Mouse (Mus musculus) T-helper 17 cell (primary cell): ENCODE results near the gene Abca7.

Experiments used
- in situ Hi-C, 2 experiments: fragments of 300-600 bp; cut with MboI, MseI; formaldehyde crosslinking; loops; 1 replicate in 1 of 2; 2 replicates in 1 of 2; pipeline ENCODE4 v1.15.1; 2025; ENCODE audit warnings: high pct_unique_total_duplicates in 2 of 2

Abca7 gene

DNA sequence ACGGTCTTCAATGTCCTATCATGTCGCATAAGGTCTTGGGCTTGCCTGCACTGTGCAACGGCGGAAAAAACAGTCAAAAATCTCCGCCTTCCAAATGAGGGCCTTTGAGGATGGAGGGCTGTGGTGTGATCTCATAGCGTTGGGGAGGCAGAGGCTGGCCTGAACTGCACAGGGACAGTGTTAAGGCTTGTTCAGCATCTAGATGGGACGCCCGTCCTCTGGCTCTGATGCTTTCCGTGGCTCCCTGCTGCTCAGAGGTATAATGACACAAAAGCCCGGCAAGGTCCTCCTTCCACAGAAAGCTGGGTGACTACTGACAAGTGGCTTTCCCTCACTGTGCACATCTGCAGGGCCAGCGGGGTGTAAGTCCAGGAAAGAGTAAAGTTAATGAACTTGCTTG, 23.9 kb downstream of the Abca7 start:
- in situ Hi-C loops = loop anchor here in 1 of 2 experiments (5.0 kb wide), 1 partner anchor 662 kb away; no protein-coding TSS in a partner anchor

GRCm38 (mm10) chr10:80020603-80021319, 24.5 kb downstream of the Abca7 start:
- in situ Hi-C loops = loop anchor here in 1 of 2 experiments (5.0 kb wide), 1 partner anchor 662 kb away; no protein-coding TSS in a partner anchor

GRCm38 (mm10) chr10:80021320-80021641, 25.0 kb downstream of the Abca7 start:
- in situ Hi-C loops = loop anchor here in 1 of 2 experiments (5.0 kb wide), 1 partner anchor 661 kb away; no protein-coding TSS in a partner anchor

- in situ Hi-C loops = loop anchor here in 1 of 2 experiments (5.0 kb wide), 1 partner anchor 660 kb away; no protein-coding TSS in a partner anchor
Observed at GRCm38 (mm10) chr10:80022164-80022563, 25.9 kb downstream of the Abca7 start.

DNA sequence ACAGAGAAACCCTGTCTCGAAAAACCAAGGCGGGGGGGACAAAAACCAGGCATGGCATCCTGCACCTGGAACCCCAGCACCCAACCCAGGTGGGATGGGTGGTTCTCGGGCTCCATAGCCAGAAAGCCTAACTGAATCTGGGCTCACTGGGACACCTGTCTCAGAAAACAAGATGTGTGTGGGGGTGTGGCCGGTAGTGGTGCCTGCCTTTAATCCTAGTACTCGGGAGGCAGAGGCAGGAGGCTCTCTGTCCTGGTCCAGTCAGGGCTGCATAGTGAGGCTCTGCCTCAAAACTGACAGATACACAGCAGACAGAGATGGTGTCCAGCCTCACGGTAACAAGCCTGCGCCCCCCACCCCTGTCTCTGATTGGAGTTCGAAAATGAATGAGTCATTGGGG, 26.5 kb downstream of the Abca7 start:
- in situ Hi-C loops = loop anchor here in 1 of 2 experiments (5.0 kb wide), 1 partner anchor 659 kb away; no protein-coding TSS in a partner anchor

DNA sequence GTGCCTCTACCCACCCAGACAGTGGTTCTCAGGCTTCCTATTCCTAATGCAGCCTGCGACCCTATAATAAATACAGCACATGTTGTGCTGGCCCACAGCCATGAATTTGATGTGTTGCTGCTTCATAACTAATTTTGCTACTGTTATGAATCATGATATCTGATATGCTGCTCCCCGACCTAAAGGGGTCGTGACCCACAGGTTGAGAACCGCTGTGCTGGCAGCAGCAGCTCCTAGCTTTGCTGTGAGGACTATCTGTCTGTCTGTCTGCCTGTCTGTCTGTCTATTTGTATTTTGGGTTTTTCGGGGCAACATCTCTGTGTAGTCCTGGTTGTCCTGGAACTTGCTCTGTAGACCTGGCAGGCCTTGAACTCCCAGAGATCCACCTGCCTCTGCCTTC, 27.5 kb downstream of the Abca7 start:
- in situ Hi-C loops = loop anchor here in 1 of 2 experiments (5.0 kb wide), 1 partner anchor 659 kb away; no protein-coding TSS in a partner anchor

DNA sequence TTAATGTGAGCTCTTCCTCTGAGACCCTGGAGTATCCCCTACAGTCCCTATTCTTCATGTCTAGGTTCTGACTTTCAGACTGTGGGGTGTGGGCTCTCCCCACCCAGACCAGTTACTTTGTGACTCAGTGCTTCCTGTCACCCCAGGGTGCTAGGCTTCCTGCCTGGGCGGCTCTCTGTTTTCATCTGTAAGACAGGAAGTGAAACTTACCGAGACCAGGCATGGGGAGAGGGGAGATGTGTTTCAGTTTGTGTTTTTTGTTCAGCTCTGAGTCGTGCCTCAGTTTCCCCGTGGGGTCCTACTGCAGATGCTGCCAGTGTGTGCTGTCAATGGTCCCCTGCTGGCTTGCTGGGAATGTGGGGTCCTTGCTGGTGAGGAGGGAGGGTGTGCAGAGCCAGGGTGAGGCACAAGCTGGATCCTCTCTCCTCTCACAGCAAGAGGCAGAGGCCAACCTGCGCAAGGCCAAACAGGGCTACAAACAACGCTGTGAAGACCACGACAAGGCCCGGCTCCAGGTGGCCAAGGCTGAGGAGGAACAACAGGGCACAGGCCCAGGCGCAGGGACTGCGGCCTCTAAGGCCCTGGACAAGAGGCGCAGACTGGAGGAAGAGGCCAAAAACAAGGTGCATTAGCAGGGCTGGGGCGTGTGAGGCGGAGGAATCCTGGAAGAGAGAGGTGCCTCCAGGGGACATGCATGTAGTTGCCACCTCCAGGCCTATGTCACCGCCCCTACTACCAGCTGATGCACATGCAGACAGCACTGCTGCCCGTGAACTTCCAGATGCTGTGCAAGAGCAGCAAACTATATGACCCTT, 28.1 kb downstream of the Abca7 start:
- in situ Hi-C loops = loop anchor here in 1 of 2 experiments (5.0 kb wide), 1 partner anchor 658 kb away; no protein-coding TSS in a partner anchor

- in situ Hi-C loops = no loop called here
Observed at GRCm38 (mm10) chr10:80025044-80025347, 28.7 kb downstream of the Abca7 start.

DNA sequence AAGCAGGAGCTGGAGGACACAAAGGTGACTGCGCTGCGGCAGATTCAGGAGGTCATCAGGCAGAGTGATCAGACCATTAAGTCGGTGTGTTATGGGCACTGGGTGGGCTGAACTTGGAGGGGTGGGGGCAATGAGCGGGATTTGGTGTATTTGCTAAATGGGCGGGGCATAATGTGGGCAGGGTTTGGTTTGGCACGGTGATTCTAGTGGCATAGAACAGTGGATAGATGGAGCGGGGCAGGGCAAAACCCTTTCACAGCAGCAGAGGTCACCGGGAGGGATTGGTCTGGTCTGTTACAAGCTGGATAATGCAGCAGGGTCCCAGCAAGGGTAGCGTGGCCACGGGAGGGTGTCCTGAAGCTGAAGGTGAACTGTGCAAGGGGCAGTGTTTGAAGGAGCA, 29.2 kb downstream of the Abca7 start:
- in situ Hi-C loops = no loop called here

- in situ Hi-C loops = no loop called here
Observed at GRCm38 (mm10) chr10:80025889-80026288, 29.6 kb downstream of the Abca7 start.

DNA sequence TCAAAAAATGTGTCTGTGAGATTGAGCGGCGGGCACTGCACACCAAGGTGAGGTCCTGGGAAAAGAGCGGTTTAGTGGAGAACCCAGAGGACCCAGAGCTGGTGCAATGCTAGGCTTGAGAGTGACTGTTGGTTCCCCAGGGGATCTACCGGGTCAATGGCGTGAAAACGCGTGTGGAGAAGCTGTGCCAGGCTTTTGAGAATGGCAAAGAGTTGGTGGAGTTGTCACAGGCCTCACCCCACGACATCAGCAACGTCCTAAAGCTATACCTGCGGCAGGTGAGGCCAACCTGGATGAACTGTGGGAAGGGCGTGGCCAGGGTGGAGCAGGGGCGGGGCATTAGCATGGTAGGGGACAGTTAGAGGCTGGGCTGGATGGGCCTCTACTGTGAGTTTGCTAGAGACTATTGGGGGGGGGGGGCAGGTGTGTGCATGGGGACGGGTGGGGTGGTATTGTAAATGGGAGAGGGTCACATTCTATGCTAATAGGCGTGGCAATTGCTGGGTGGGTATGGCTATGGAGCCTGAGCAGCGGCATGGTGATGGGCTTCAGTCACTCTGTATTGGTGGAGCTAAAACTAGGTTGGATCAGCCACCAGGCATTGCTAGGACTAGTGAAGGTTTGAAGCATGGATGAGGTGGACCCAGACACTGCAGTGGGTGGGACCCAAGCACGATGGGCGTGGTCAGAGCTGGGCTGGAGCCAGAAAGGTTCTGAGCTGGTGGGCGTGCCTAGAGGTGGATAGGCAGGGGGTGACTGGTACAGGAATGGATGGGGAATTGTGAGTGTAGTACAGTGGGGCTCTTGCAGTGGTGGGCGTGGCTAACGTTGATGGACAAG, 31.6 kb downstream of the Abca7 start:
- in situ Hi-C loops = no loop called here

- in situ Hi-C loops = no loop called here
Observed at GRCm38 (mm10) chr10:80028521-80028846, 32.2 kb downstream of the Abca7 start.

DNA sequence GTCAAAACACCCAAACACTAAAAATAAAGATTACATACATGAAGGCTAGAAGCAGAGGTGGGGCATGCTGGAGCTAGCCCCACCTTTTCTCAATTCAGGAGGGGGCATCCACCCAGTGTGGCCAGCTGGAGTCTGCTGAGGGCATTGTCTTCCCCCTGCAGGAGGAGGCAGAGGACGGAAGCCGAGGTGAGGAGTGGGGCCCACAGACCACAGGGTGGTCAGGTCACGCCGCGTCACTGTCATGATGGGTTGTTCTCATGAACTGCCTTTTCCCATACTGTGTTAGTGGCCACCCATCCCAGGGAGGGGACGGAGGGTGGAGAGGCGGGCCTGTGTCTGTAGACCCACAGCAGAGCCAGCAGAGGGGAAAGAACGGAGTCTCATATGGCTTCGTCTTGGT, 33.9 kb downstream of the Abca7 start:
- in situ Hi-C loops = loop anchor here in 1 of 2 experiments (5.0 kb wide), 1 partner anchor 43 kb away; the partner anchor contains the start of gene Cnn2

DNA sequence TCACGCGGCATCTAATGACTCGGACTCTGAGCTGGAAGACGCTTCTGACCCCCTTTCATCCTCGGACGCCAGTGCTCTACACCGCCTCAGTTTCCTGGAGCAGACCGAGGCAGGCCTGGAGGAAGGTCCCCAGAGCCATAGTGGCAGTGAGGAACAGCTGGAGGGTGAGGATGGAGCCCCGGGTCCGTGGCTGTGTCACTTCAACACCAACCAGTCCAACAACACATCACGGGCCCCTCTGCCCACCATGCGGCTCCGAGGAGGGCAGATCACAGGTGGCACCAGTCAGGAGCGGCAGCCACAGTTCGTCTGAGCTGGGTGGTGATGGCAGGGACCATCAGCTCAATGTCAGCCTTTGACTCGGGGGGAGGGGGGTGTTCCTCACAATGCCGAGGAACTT, 34.4 kb downstream of the Abca7 start:
- in situ Hi-C loops = loop anchor here in 1 of 2 experiments (5.0 kb wide), 1 partner anchor 43 kb away; the partner anchor contains the start of gene Cnn2

DNA sequence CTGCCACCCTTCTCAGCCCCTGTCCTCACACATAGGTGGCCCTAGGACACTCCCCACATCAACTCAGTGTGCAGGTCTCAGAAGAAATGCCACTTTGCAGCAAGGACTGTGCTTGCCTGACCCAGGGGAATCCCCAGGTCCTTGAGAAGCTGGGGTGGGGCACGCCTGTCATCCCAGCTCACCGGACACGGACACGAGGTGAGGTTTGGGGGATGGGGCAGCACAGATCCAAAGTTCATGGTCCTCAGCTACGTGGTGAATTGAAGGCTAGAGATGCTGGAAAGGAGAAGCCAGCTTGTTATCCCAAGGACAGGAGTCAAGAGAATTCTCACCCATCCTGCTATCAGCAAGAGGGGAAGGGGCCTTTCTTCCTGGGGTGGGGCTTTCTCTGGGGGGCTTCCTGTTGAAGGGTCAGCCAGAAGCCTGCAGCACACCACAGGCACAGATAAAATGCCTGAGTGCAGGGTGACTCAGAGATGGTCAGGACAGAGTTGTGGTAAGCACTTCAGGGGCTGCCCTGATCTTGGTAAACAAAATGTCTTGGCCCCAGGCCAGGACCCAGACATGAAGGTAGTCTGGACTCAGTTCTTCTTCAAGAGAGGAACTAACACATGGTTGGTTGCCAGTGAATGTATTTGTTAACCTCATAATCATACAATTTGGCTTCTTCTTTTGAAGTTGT, 36.6 kb downstream of the Abca7 start:
- in situ Hi-C loops = loop anchor here in 1 of 2 experiments (5.0 kb wide), 1 partner anchor 46 kb away; the partner anchor contains the start of gene Cnn2

GRCm38 (mm10) chr10:80033511-80034391, 37.5 kb downstream of the Abca7 start:
- in situ Hi-C loops = loop anchor here in 1 of 2 experiments (5.0 kb wide), 1 partner anchor 46 kb away; the partner anchor contains the start of gene Cnn2

GRCm38 (mm10) chr10:80035148-80035547, 38.9 kb downstream of the Abca7 start:
- in situ Hi-C loops = no loop called here

GRCm38 (mm10) chr10:80035686-80036085, 39.4 kb downstream of the Abca7 start:
- in situ Hi-C loops = no loop called here

DNA sequence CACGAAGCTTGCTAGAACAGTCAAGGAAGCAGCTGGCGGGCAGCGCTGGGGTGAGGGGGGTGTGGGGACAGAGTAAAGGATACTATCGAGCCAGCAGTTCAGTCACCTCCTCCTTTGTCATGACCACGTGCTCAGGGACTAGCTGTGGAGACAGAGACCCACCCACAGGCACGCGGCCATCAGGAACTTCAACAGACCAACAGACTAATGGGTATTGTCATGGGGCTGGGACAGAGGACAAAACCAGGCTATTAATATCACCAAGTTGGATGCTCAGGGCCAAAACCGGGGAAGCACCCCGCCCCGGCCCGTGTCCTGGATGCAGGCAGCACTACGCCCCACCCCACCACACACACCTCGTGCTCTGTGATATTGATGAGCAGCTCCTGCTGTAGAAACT, 40.5 kb downstream of the Abca7 start:
- in situ Hi-C loops = no loop called here

GRCm38 (mm10) chr10:80039559-80039979, 43.3 kb downstream of the Abca7 start, which contains the start of gene Polr2e:
TSS of gene Polr2e (minus strand) at chr10:80039795.
- in situ Hi-C loops = no loop called here
